Comparison of ENCODE assay signal across 8 mouse cellular contexts in the genomic region with DNA sequence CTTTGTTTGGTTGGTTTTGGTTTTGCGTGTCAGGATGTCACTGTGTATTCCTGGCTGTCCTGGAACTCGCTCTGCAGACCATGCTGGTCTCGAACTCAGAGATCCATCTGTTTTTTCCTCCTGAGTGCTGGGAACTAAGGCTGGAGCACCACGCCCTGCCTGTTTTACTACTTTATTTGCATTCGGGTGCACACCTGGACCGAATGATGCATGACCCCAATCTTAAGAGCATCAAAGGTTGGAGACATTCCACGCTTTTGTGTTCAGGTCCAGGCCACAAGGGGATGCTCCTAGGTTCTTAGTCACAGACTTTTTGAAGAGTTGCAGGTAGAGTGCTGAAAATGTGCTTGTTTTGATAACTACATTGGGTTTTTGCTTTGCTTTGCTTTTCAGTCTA. TPM values are rescaled to one million over a fixed set of nuclear protein-coding genes. Genes with fewer than 3 reads are reported as not detected.
A peak's percentile ranks its signal among the peaks of the same experiment; 100 is the strongest.
DNase-seq lines count a peak whose midpoint lies in the region; ATAC-seq and TF ChIP-seq lines count a peak whose summit lies in the region.

No protein-coding gene starts in this region.

- TF ChIP-seq POLR2A in bone marrow macrophage, adult 2 months (IDR thresholded peaks at IDR 0.05; ENCODE audit: borderline replicate concordance, low read depth, low read length), result no peak

- no peak for TF ChIP-seq CTCF in heart, postnatal 0 days (IDR thresholded peaks at IDR 0.05; ENCODE audit: low read depth)
- no peak for TF ChIP-seq CTCF in bone marrow macrophage, adult 2 months (IDR thresholded peaks at IDR 0.05; ENCODE audit: low read depth, low read length)

- H3K4me1 ChIP-seq in heart, postnatal 0 days (ENCODE audit: control insufficient read depth, insufficient read depth), result peaks cover 10% of the 10 kb centered on the region
- H3K4me1 ChIP-seq in bone marrow macrophage, adult 2 months (ENCODE audit: control insufficient read depth, insufficient read depth, low read length), result 0 out of 2 replicates have a peak, but pooled peaks cover 2% of the 10 kb centered on the region
- H3K4me1 ChIP-seq in hindbrain, embryonic 15.5 days (replicated peaks), result peaks cover 15% of the 10 kb centered on the region
- peaks cover 14% of the 10 kb centered on the region for H3K4me1 ChIP-seq in midbrain, embryonic 14.5 days (ENCODE audit: control insufficient read depth, insufficient read depth, low read length)

- ATAC-seq in heart, postnatal 0 days (ENCODE audit: insufficient read depth, low read depth), result no peak
- ATAC-seq in hindbrain, embryonic 15.5 days (ENCODE audit: low FRiP score, low read depth), result no peak
- ATAC-seq in midbrain, embryonic 14.5 days (ENCODE audit: low FRiP score, low TSS enrichment), result no peak

- H3K36me3 ChIP-seq in heart, postnatal 0 days (replicated peaks; ENCODE audit: control insufficient read depth, insufficient read depth, low read length), result peaks cover 32% of the 10 kb centered on the region
- peaks cover 25% of the 10 kb centered on the region for H3K36me3 ChIP-seq in hindbrain, embryonic 15.5 days
- H3K36me3 ChIP-seq in midbrain, embryonic 14.5 days (ENCODE audit: control insufficient read depth, insufficient read depth, low read length), result peaks cover 32% of the 10 kb centered on the region

- H3K9ac ChIP-seq in heart, postnatal 0 days (replicated peaks; ENCODE audit: low read depth, low read length), result peak overlapping the region; percentile 54
- peak overlapping the region; percentile 58 for H3K9ac ChIP-seq in hindbrain, embryonic 15.5 days
- peak overlapping the region; percentile 51 for H3K9ac ChIP-seq in midbrain, embryonic 14.5 days (replicated peaks; ENCODE audit: low read length)

- no peak for DNase-seq in heart, postnatal 0 days (ENCODE audit: low spot score)
- DNase-seq in heart, adult 18-20 months, result no peak
- DNase-seq in midbrain, embryonic 14.5 days, result no peak
- no peak for DNase-seq in adrenal gland, postnatal 4 days (ENCODE audit: low spot score in 2 of 2)
- DNase-seq in gastrocnemius, postnatal 36 days, result no peak
- DNase-seq in ovary, postnatal 10 days (ENCODE audit: low spot score), result no peak

- peaks cover 6% of the 10 kb centered on the region; the same call in 1 of the 2 replicates for H3K27me3 ChIP-seq in heart, postnatal 0 days (ENCODE audit: control insufficient read depth, insufficient read depth, low read length)
- no peaks in the 10 kb centered on the region; the same call in 1 of the 2 replicates for H3K27me3 ChIP-seq in hindbrain, embryonic 15.5 days
- no peaks in the 10 kb centered on the region for H3K27me3 ChIP-seq in midbrain, embryonic 14.5 days (ENCODE audit: control insufficient read depth, insufficient read depth, low read length)

- WGBS in heart, postnatal 0 days, result 15% methylated on average over 7 of the region's 7 CpGs
- WGBS in hindbrain, embryonic 15.5 days, result 18% methylated on average over 7 of the region's 7 CpGs
- WGBS in midbrain, embryonic 14.5 days, result 17% methylated on average over 7 of the region's 7 CpGs

- no peaks in the 10 kb centered on the region for H3K9me3 ChIP-seq in heart, postnatal 0 days (replicated peaks; ENCODE audit: control insufficient read depth, low read length)
- no peaks in the 10 kb centered on the region for H3K9me3 ChIP-seq in hindbrain, embryonic 15.5 days
- no peaks in the 10 kb centered on the region for H3K9me3 ChIP-seq in midbrain, embryonic 14.5 days (ENCODE audit: control insufficient read depth, low read length)

- no peak for TF ChIP-seq EP300 in heart, postnatal 0 days (IDR thresholded peaks at IDR 0.05; ENCODE audit: low read depth)

- intact Hi-C loops in gastrocnemius, postnatal 36 days (cut with DNase I), result no loop called here

- H3K4me2 ChIP-seq in heart, postnatal 0 days (ENCODE audit: low read depth, low read length), result peak overlapping the region; percentile 59
- H3K4me2 ChIP-seq in hindbrain, embryonic 15.5 days, result peak overlapping the region; percentile 82
- peak overlapping the region; percentile 69 for H3K4me2 ChIP-seq in midbrain, embryonic 14.5 days (ENCODE audit: low read length)

- H3K27ac ChIP-seq in heart, postnatal 0 days (ENCODE audit: low read depth), result peak overlapping the region; percentile 81; the same call in 1 of the 2 replicates
- no peak overlapping the region for H3K27ac ChIP-seq in bone marrow macrophage, adult 2 months (ENCODE audit: insufficient read depth, low read depth, low read length)
- peak overlapping the region; percentile 81; the same call in 1 of the 2 replicates for H3K27ac ChIP-seq in hindbrain, embryonic 15.5 days (replicated peaks)
- 0 out of 2 replicates have a peak overlapping the region, but pooled peaks have one; percentile 78 for H3K27ac ChIP-seq in midbrain, embryonic 14.5 days (replicated peaks; ENCODE audit: low read depth, low read length)

- peak overlapping the region; percentile 74 for H3K4me3 ChIP-seq in heart, postnatal 0 days (ENCODE audit: low read depth, low read length)
- peak overlapping the region; percentile 83 for H3K4me3 ChIP-seq in bone marrow macrophage, adult 2 months (ENCODE audit: insufficient read depth, low read length)
- peak overlapping the region; percentile 80 for H3K4me3 ChIP-seq in hindbrain, embryonic 15.5 days
- peak overlapping the region; percentile 57 for H3K4me3 ChIP-seq in midbrain, embryonic 14.5 days (replicated peaks; ENCODE audit: low read depth, low read length)

RNA-seq across cellular contexts. Expression of a gene that starts 0.6 kb away (rescaled TPM):
- total RNA-seq in heart, postnatal 0 days (2014; rRNA removed; ENCODE audit: low replicate concordance), result 27.4 and 53.1 TPM in 2 replicates
- 7.6 and 10.0 TPM in 2 replicates for polyA plus RNA-seq in heart, postnatal 0 days (2015; fragmentation: Nextera tagmentation; extraction: Ambion mirVana)
- 10 to 100 TPM in 1 of 2 experiments, 1 to 10 TPM in 1; 7.2 to 11.3 TPM for total RNA-seq in heart, adult 18-20 months (2021)
- 17.1 and 27.3 TPM in 2 replicates for polyA plus RNA-seq in bone marrow macrophage, adult 2 months (2012; ENCODE audit: insufficient read depth, insufficient read length, missing spikeins)
- 40.6 and 44.4 TPM in 2 replicates for polyA plus RNA-seq in hindbrain, embryonic 15.5 days (2015; fragmentation: Nextera tagmentation; extraction: Ambion mirVana)
- 40.3 and 46.9 TPM in 2 replicates for polyA plus RNA-seq in midbrain, embryonic 14.5 days (2014; fragmentation: Nextera tagmentation; extraction: Ambion mirVana)
- 10 to 100 TPM; 65.6 to 69.4 TPM for total RNA-seq in adrenal gland, postnatal 4 days (2021)
- 10 to 100 TPM in 1 of 2 experiments, 1 to 10 TPM in 1; 9.2 to 12.2 TPM for total RNA-seq in gastrocnemius, postnatal 36 days (2021)

RNA-seq across cellular contexts. Expression of a gene that starts 5.8 kb away (rescaled TPM):
- total RNA-seq in heart, postnatal 0 days (2014; rRNA removed; ENCODE audit: low replicate concordance), result 0.31 and 2.0 TPM in 2 replicates
- 0.16 and 0.78 TPM in 2 replicates for polyA plus RNA-seq in heart, postnatal 0 days (2015; fragmentation: Nextera tagmentation; extraction: Ambion mirVana)
- under 1 TPM in 1 of 2 experiments, not detected in 1; 0.41 TPM for total RNA-seq in heart, adult 18-20 months (2021)
- not detected in 2 replicates for polyA plus RNA-seq in bone marrow macrophage, adult 2 months (2012; ENCODE audit: insufficient read depth, insufficient read length, missing spikeins)
- polyA plus RNA-seq in hindbrain, embryonic 15.5 days (2015; fragmentation: Nextera tagmentation; extraction: Ambion mirVana), result 1,559 and 1,575 TPM in 2 replicates
- polyA plus RNA-seq in midbrain, embryonic 14.5 days (2014; fragmentation: Nextera tagmentation; extraction: Ambion mirVana), result 1,182 and 1,543 TPM in 2 replicates
- 10 to 100 TPM; 32.2 to 45.5 TPM for total RNA-seq in adrenal gland, postnatal 4 days (2021)
- under 1 TPM in 1 of 2 experiments, not detected in 1; 0.31 TPM for total RNA-seq in gastrocnemius, postnatal 36 days (2021)

RNA-seq across cellular contexts. Expression of a gene that starts 32.3 kb away (rescaled TPM):
- 13.4 and 13.5 TPM in 2 replicates for total RNA-seq in heart, postnatal 0 days (2014; rRNA removed; ENCODE audit: low replicate concordance)
- polyA plus RNA-seq in heart, postnatal 0 days (2015; fragmentation: Nextera tagmentation; extraction: Ambion mirVana), result 4.5 and 4.6 TPM in 2 replicates
- 1 to 10 TPM; 8.9 to 9.5 TPM for total RNA-seq in heart, adult 18-20 months (2021)
- polyA plus RNA-seq in bone marrow macrophage, adult 2 months (2012; ENCODE audit: insufficient read depth, insufficient read length, missing spikeins), result 11.4 and 16.4 TPM in 2 replicates
- 14.9 and 15.1 TPM in 2 replicates for polyA plus RNA-seq in hindbrain, embryonic 15.5 days (2015; fragmentation: Nextera tagmentation; extraction: Ambion mirVana)
- 15.7 and 19.5 TPM in 2 replicates for polyA plus RNA-seq in midbrain, embryonic 14.5 days (2014; fragmentation: Nextera tagmentation; extraction: Ambion mirVana)
- 10 to 100 TPM; 27.9 to 30.8 TPM for total RNA-seq in adrenal gland, postnatal 4 days (2021)
- total RNA-seq in gastrocnemius, postnatal 36 days (2021), result 10 to 100 TPM in 1 of 2 experiments, 1 to 10 TPM in 1; 7.3 to 10.6 TPM

RNA-seq across cellular contexts. Expression of a gene that starts 44.6 kb away (rescaled TPM):
- total RNA-seq in heart, postnatal 0 days (2014; rRNA removed; ENCODE audit: low replicate concordance), result 26.0 and 38.4 TPM in 2 replicates
- polyA plus RNA-seq in heart, postnatal 0 days (2015; fragmentation: Nextera tagmentation; extraction: Ambion mirVana), result 18.7 and 19.2 TPM in 2 replicates
- total RNA-seq in heart, adult 18-20 months (2021), result 10 to 100 TPM; 15.3 to 18.0 TPM
- 18.7 and 22.5 TPM in 2 replicates for polyA plus RNA-seq in bone marrow macrophage, adult 2 months (2012; ENCODE audit: insufficient read depth, insufficient read length, missing spikeins)
- 77.0 and 84.9 TPM in 2 replicates for polyA plus RNA-seq in hindbrain, embryonic 15.5 days (2015; fragmentation: Nextera tagmentation; extraction: Ambion mirVana)
- polyA plus RNA-seq in midbrain, embryonic 14.5 days (2014; fragmentation: Nextera tagmentation; extraction: Ambion mirVana), result 65.0 and 67.7 TPM in 2 replicates
- 10 to 100 TPM; 37.0 to 42.4 TPM for total RNA-seq in adrenal gland, postnatal 4 days (2021)
- total RNA-seq in gastrocnemius, postnatal 36 days (2021), result 10 to 100 TPM; 11.3 to 11.5 TPM

RNA-seq across cellular contexts. Expression of a gene that starts 45.1 kb away (rescaled TPM):
- total RNA-seq in heart, postnatal 0 days (2014; rRNA removed; ENCODE audit: low replicate concordance), result 11.4 and 17.9 TPM in 2 replicates
- 54.8 and 59.4 TPM in 2 replicates for polyA plus RNA-seq in heart, postnatal 0 days (2015; fragmentation: Nextera tagmentation; extraction: Ambion mirVana)
- total RNA-seq in heart, adult 18-20 months (2021), result 10 to 100 TPM; 50.7 to 65.7 TPM
- polyA plus RNA-seq in bone marrow macrophage, adult 2 months (2012; ENCODE audit: insufficient read depth, insufficient read length, missing spikeins), result 41.3 and 47.7 TPM in 2 replicates
- polyA plus RNA-seq in hindbrain, embryonic 15.5 days (2015; fragmentation: Nextera tagmentation; extraction: Ambion mirVana), result 81.2 and 82.7 TPM in 2 replicates
- polyA plus RNA-seq in midbrain, embryonic 14.5 days (2014; fragmentation: Nextera tagmentation; extraction: Ambion mirVana), result 65.8 and 76.2 TPM in 2 replicates
- total RNA-seq in adrenal gland, postnatal 4 days (2021), result 10 to 100 TPM; 43.6 to 48.9 TPM
- total RNA-seq in gastrocnemius, postnatal 36 days (2021), result 10 to 100 TPM; 21.5 to 26.1 TPM

Comparison
In these comparisons a context has a peak if more than half of its experiments do, and no peak if none do; other contexts are left out.
1. RNA of a gene that starts 5.8 kb away (total RNA-seq): 32.2 to 45.5 TPM in adrenal gland, postnatal 4 days; 0.41 TPM in heart, adult 18-20 months, 0.31 TPM in gastrocnemius, postnatal 36 days and 0.31 to 2.0 TPM in heart, postnatal 0 days; every median in the first group is over 10 times any median in the second.
2. Peak in every context shown above with its lines, with median percentiles within 50 percentile points of each other: H3K4me2 ChIP-seq, H3K4me3 ChIP-seq and H3K9ac ChIP-seq.